In genomic region chr6:85904642-85905061, GRCm38 (mm10) we compare ENCODE assay signal across 8 mouse cellular contexts. TPM values are rescaled to one million over a fixed set of nuclear protein-coding genes. Genes with fewer than 3 reads are reported as not detected.
DNase-seq lines count a peak whose midpoint lies in the region; ATAC-seq and TF ChIP-seq lines count a peak whose summit lies in the region.
"Not testable (repeated sequence)": the region's sequence is repeated elsewhere in the genome, so short reads cannot be mapped to it uniquely, and the experiment has no call there.

Nat8f4 (minus strand) TSS chr6:85904884.

- not testable (repeated sequence) for H3K27ac ChIP-seq in bone marrow macrophage, adult 2 months (ENCODE audit: insufficient read depth, low read depth, low read length); embryonic facial prominence, embryonic 15.5 days (replicated peaks); limb, embryonic 12.5 days; midbrain, embryonic 13.5 days
- peak within 1 kb of the TSS; percentile 77 for H3K27ac ChIP-seq in spleen, adult 2 months (ENCODE audit: insufficient read depth, low read length)

- WGBS in embryonic facial prominence, embryonic 15.5 days, result 17% methylated on average over 20 of the region's 20 CpGs
- 19% methylated on average over 20 of the region's 20 CpGs for WGBS in limb, embryonic 12.5 days
- 15% methylated on average over 20 of the region's 20 CpGs for WGBS in midbrain, embryonic 13.5 days
- WGBS in spleen, adult 2 months, result 10% methylated on average over 20 of the region's 20 CpGs

- not testable (repeated sequence) for H3K9me3 ChIP-seq in embryonic facial prominence, embryonic 15.5 days (replicated peaks); limb, embryonic 12.5 days; midbrain, embryonic 13.5 days

- not testable (repeated sequence) for H3K36me3 ChIP-seq in embryonic facial prominence, embryonic 15.5 days; limb, embryonic 12.5 days; midbrain, embryonic 13.5 days; spleen, adult 2 months (ENCODE audit: control insufficient read depth, insufficient read depth, low read length)

- ATAC-seq in embryonic facial prominence, embryonic 15.5 days (ENCODE audit: insufficient number of reproducible peaks, low FRiP score, low TSS enrichment, low read depth), result not testable (repeated sequence)
- peak; percentile 82; the same call in 1 of the 2 replicates for ATAC-seq in limb, embryonic 12.5 days (ENCODE audit: insufficient number of reproducible peaks, insufficient read depth, low FRiP score, low TSS enrichment, low read depth)
- ATAC-seq in midbrain, embryonic 13.5 days, result peak; percentile 87

- H3K4me1 ChIP-seq in bone marrow macrophage, adult 2 months (ENCODE audit: control insufficient read depth, insufficient read depth, low read length); embryonic facial prominence, embryonic 15.5 days; limb, embryonic 12.5 days (replicated peaks); midbrain, embryonic 13.5 days (replicated peaks); spleen, adult 2 months (ENCODE audit: control insufficient read depth, insufficient read depth, insufficient read length): not testable (repeated sequence)

- peak; percentile 69 for TF ChIP-seq CTCF in bone marrow macrophage, adult 2 months (IDR thresholded peaks at IDR 0.05; ENCODE audit: low read depth, low read length)
- TF ChIP-seq CTCF in spleen, adult 2 months (IDR thresholded peaks at IDR 0.05; ENCODE audit: extremely low read depth, insufficient read depth, insufficient read length, insufficient replicate concordance), result peak; percentile 50; the same call in 1 of the 2 replicates

- H3K4me3 ChIP-seq in bone marrow macrophage, adult 2 months (ENCODE audit: insufficient read depth, low read length), result peak within 1 kb of the TSS; percentile 49
- peak within 1 kb of the TSS; percentile 32 for H3K4me3 ChIP-seq in embryonic facial prominence, embryonic 15.5 days (replicated peaks)
- H3K4me3 ChIP-seq in limb, embryonic 12.5 days (replicated peaks), result peak within 1 kb of the TSS; percentile 24
- H3K4me3 ChIP-seq in midbrain, embryonic 13.5 days (replicated peaks), result peak within 1 kb of the TSS; percentile 31
- peak within 1 kb of the TSS; percentile 70 for H3K4me3 ChIP-seq in spleen, adult 2 months (ENCODE audit: extremely low read depth, insufficient read depth, insufficient read length)

- not testable (repeated sequence) for TF ChIP-seq POLR2A in bone marrow macrophage, adult 2 months (IDR thresholded peaks at IDR 0.05; ENCODE audit: borderline replicate concordance, low read depth, low read length); spleen, adult 2 months (IDR thresholded peaks at IDR 0.05; ENCODE audit: low read depth, low read length)

- DNase-seq in 3134 (ENCODE audit: extremely low read depth, insufficient read length, low spot score), result peak; percentile 15
- peak; percentile 48 to 68 for DNase-seq in heart, adult 9 months (ENCODE audit: low spot score in 2 of 2)
- DNase-seq in kidney, adult 9 months, result peak; percentile 92
- peak; percentile 29 to 72 for DNase-seq in spleen, adult 2 months (ENCODE audit: low read depth in 1 of 2, low spot score in 2 of 2)

- H3K27me3 ChIP-seq in embryonic facial prominence, embryonic 15.5 days; limb, embryonic 12.5 days; midbrain, embryonic 13.5 days; spleen, adult 2 months (ENCODE audit: control insufficient read depth, insufficient read depth, low read length): not testable (repeated sequence)

- not testable (repeated sequence) for H3K9ac ChIP-seq in embryonic facial prominence, embryonic 15.5 days; limb, embryonic 12.5 days (replicated peaks)
- H3K9ac ChIP-seq in midbrain, embryonic 13.5 days (replicated peaks), result 0 out of 2 replicates have a peak within 1 kb of the TSS, but pooled peaks have one; percentile 7

- H3K4me2 ChIP-seq in embryonic facial prominence, embryonic 15.5 days (replicated peaks), result peak within 1 kb of the TSS; percentile 36
- H3K4me2 ChIP-seq in limb, embryonic 12.5 days, result peak within 1 kb of the TSS; percentile 42
- peak within 1 kb of the TSS; percentile 46 for H3K4me2 ChIP-seq in midbrain, embryonic 13.5 days (replicated peaks)

RNA-seq across cellular contexts. Expression of gene Nat8f4, which starts in this region (rescaled TPM):
- polyA plus RNA-seq in bone marrow macrophage, adult 2 months (2012; ENCODE audit: insufficient read depth, insufficient read length, missing spikeins), result 0.86 and 0.87 TPM in 2 replicates
- polyA plus RNA-seq in embryonic facial prominence, embryonic 15.5 days (2015; fragmentation: Nextera tagmentation; extraction: Ambion mirVana), result 2.4 and 3.2 TPM in 2 replicates
- 2.1 and 2.9 TPM in 2 replicates for polyA plus RNA-seq in limb, embryonic 12.5 days (2016; fragmentation: Nextera tagmentation; extraction: Ambion mirVana)
- 7.0 TPM in 2 replicates for polyA plus RNA-seq in midbrain, embryonic 13.5 days (2015; fragmentation: Nextera tagmentation; extraction: Ambion mirVana)
- 1.5 and 1.8 TPM in 2 replicates for polyA plus RNA-seq in spleen, adult 2 months (2012; rRNA removed)

Comparison
In these comparisons a context has a peak if more than half of its experiments do, and no peak if none do; other contexts are left out.
1. DNase-seq: peak in every context shown above with its lines; median percentile 92 in kidney, adult 9 months; 58 in heart, adult 9 months; 50 in spleen, adult 2 months; 15 in 3134.